Mouse (Mus musculus): ENCODE data around the gene Cnot11. TPM values are rescaled to one million over a fixed set of nuclear protein-coding genes. Genes with fewer than 3 reads are reported as not detected.

Cnot11 gene
- total and polyA plus RNA-seq, 2 experiments from 2014 or later = 12.7 to 31.7 TPM

GRCm38 (mm10) chr1:39522519-39522918 lies 12.3 kb upstream of the Cnot11 start:
- peak; percentile 47; the same call in 1 of the 2 replicates for ATAC-seq
- Histone ChIP-seq H3K9ac (replicated peaks; ENCODE audit: low read length) (no peak overlapping the region), H3K4me1 (ENCODE audit: insufficient read depth, low read length) (no peaks in the 10 kb centered on the region)

GRCm38 (mm10) chr1:39525763-39526162 lies 9.0 kb upstream of the Cnot11 start:
- H3K9ac ChIP-seq (replicated peaks; ENCODE audit: low read length) = no peak overlapping the region
- DNase-seq (ENCODE audit: low spot score) = no peak
- no peak for TF ChIP-seq CTCF (IDR thresholded peaks at IDR 0.05; ENCODE audit: low read depth)

More at GRCm38 (mm10) chr1:39522519-39522918, 12.3 kb upstream of the Cnot11 start:
- 28% methylated on average over 5 of the region's 5 CpGs for WGBS
- Histone ChIP-seq H3K27ac (no peak overlapping the region), H3K4me3 (ENCODE audit: low read length) (no peak overlapping the region), H3K27me3 (ENCODE audit: insufficient read depth, low read length) (no peaks in the 10 kb centered on the region), H3K9me3 (ENCODE audit: low read length) (no peaks in the 10 kb centered on the region), H3K4me2 (ENCODE audit: low read depth, low read length) (no peak overlapping the region), H3K36me3 (ENCODE audit: insufficient read depth, low read length) (no peaks in the 10 kb centered on the region)
- TF ChIP-seq CTCF (IDR thresholded peaks at IDR 0.05; ENCODE audit: low read depth) = peak; percentile 81
- peak; percentile 79 for DNase-seq (ENCODE audit: low spot score)

DNA sequence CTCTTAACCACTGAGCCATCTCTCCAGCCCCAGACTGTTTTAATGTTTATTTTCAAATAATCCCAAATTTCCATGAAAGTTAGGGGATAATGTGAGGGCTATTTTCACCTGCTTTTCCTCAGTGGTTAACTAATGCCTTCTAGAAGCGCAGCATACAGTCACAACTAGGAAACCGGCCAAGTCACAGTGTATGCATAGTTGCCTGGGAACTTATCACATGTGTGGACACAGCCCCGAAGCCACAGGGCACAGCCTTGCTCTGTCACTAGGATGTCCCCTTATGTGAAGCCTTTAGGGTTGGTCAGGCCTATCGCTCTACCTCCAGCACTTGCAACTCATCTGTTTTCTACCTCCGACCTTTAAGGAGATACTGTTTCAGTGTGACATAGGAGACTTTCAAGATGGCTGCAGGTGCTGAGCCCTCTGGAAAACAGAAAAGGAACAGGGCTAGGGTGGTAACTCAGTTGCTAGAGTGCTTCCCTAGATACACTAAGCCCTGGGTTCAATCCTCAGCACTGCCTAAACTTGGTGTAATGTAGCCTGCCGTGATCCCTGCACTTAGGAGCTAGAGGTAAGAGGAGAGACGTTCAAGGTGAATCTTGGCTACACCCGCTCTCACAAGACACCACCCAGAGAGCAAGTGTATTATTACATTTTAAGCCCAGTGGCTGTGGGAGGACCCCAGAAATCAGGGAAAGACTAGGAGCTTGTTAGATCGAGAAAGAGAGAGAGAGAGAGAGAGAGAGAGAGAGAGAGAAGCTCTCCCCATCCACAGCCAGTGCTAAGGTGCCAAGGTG lies 8.2 kb upstream of the Cnot11 start:
- Histone ChIP-seq H3K4me1 (ENCODE audit: insufficient read depth, low read length) (no peaks in the 10 kb centered on the region), H3K36me3 (ENCODE audit: insufficient read depth, low read length) (no peaks in the 10 kb centered on the region), H3K4me3 (ENCODE audit: low read length) (no peak overlapping the region), H3K9me3 (ENCODE audit: low read length) (no peaks in the 10 kb centered on the region), H3K27ac (no peak overlapping the region), H3K9ac (replicated peaks; ENCODE audit: low read length) (no peak overlapping the region), H3K27me3 (ENCODE audit: insufficient read depth, low read length) (no peaks in the 10 kb centered on the region), H3K4me2 (ENCODE audit: low read depth, low read length) (no peak overlapping the region)
- TF ChIP-seq CTCF (IDR thresholded peaks at IDR 0.05; ENCODE audit: low read depth) = no peak
- 81% methylated on average over 9 of the region's 9 CpGs for WGBS
- no peak for DNase-seq (ENCODE audit: low spot score)
- ATAC-seq = no peak

More at GRCm38 (mm10) chr1:39525763-39526162, 9.0 kb upstream of the Cnot11 start:
- no peaks in the 10 kb centered on the region for H3K4me1 ChIP-seq (ENCODE audit: insufficient read depth, low read length)
- no peak overlapping the region for H3K4me3 ChIP-seq (ENCODE audit: low read length)
- no peaks in the 10 kb centered on the region for H3K36me3 ChIP-seq (ENCODE audit: insufficient read depth, low read length)
- no peak for ATAC-seq
- H3K4me2 ChIP-seq (ENCODE audit: low read depth, low read length) = no peak overlapping the region
- H3K27me3 ChIP-seq (ENCODE audit: insufficient read depth, low read length) = no peaks in the 10 kb centered on the region
- 87% methylated on average over 7 of the region's 7 CpGs for WGBS
- no peaks in the 10 kb centered on the region for H3K9me3 ChIP-seq (ENCODE audit: low read length)
- no peak overlapping the region for H3K27ac ChIP-seq

DNA sequence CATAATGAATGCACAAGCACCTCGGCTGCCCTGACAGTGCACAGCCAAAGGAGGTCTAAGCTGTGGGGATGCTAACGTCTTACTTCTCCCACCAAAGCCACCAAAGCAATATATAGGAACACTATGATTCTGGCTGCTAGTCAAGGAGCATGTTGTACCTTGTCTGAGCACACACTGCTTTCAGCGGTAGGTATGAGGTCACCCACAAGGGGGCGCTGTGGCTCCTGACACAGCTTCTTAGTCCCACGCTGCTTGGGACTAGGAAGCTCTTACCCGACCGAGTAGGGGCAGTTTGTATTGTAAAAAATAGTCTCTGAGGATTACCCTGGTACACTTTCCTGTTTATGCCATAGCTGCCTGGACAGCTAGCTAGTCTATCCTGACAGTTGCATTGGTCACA lies 7.4 kb upstream of the Cnot11 start:
- Histone ChIP-seq H3K4me3 (ENCODE audit: low read length) (no peak overlapping the region), H3K36me3 (ENCODE audit: insufficient read depth, low read length) (no peaks in the 10 kb centered on the region), H3K4me1 (ENCODE audit: insufficient read depth, low read length) (no peaks in the 10 kb centered on the region), H3K9ac (replicated peaks; ENCODE audit: low read length) (no peak overlapping the region), H3K9me3 (ENCODE audit: low read length) (no peaks in the 10 kb centered on the region), H3K4me2 (ENCODE audit: low read depth, low read length) (no peak overlapping the region), H3K27me3 (ENCODE audit: insufficient read depth, low read length) (no peaks in the 10 kb centered on the region), H3K27ac (no peak overlapping the region)
- WGBS = 14% methylated on average over 7 of the region's 7 CpGs
- TF ChIP-seq CTCF (IDR thresholded peaks at IDR 0.05; ENCODE audit: low read depth) = peak; percentile 87
- ATAC-seq = peak; percentile 64; the same call in 1 of the 2 replicates
- DNase-seq (ENCODE audit: low spot score) = peak; percentile 83

DNA sequence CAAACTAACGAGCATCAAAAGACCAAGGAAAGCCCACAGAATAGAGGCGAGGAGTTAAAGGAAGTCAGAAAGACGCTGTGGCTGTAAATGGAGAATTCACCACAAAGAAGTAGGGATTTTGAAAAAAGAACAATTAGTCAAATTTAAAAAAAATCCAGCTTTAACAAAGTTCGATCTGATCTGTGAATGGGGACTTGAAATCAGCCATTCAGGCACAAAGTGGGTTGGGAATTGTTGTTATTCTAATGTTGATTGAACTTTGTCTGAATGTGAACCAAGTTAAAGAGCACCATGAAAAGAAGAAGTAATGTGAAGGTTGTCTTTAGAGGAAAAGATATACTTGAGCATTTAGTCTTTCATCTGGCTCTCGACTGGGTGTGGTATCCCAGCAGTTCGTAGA lies 6.5 kb upstream of the Cnot11 start:
- H3K27me3 ChIP-seq (ENCODE audit: insufficient read depth, low read length) = no peaks in the 10 kb centered on the region
- no peaks in the 10 kb centered on the region for H3K9me3 ChIP-seq (ENCODE audit: low read length)
- DNase-seq (ENCODE audit: low spot score) = no peak
- ATAC-seq = no peak
- H3K4me2 ChIP-seq (ENCODE audit: low read depth, low read length) = no peak overlapping the region
- H3K9ac ChIP-seq (replicated peaks; ENCODE audit: low read length) = no peak overlapping the region
- H3K4me3 ChIP-seq (ENCODE audit: low read length) = no peak overlapping the region
- no peaks in the 10 kb centered on the region for H3K36me3 ChIP-seq (ENCODE audit: insufficient read depth, low read length)
- TF ChIP-seq CTCF (IDR thresholded peaks at IDR 0.05; ENCODE audit: low read depth) = no peak
- 52% methylated on average over 6 of the region's 6 CpGs for WGBS
- H3K4me1 ChIP-seq (ENCODE audit: insufficient read depth, low read length) = no peaks in the 10 kb centered on the region
- H3K27ac ChIP-seq = no peak overlapping the region

GRCm38 (mm10) chr1:39530258-39530943 lies 4.4 kb upstream of the Cnot11 start:
- H3K9me3 ChIP-seq (ENCODE audit: low read length) = no peaks in the 10 kb centered on the region
- no peak overlapping the region for H3K9ac ChIP-seq (replicated peaks; ENCODE audit: low read length)
- H3K36me3 ChIP-seq (ENCODE audit: insufficient read depth, low read length) = no peaks in the 10 kb centered on the region
- DNase-seq (ENCODE audit: low spot score) = peak; percentile 91
- no peaks in the 10 kb centered on the region for H3K27me3 ChIP-seq (ENCODE audit: insufficient read depth, low read length)
- ATAC-seq = 0 out of 2 replicates have a peak, but pooled peaks have one; percentile 39
- H3K4me3 ChIP-seq (ENCODE audit: low read length) = no peak overlapping the region
- TF ChIP-seq CTCF (IDR thresholded peaks at IDR 0.05; ENCODE audit: low read depth) = peak; percentile 93
- no peak overlapping the region for H3K27ac ChIP-seq
- no peak overlapping the region for H3K4me2 ChIP-seq (ENCODE audit: low read depth, low read length)
- no peaks in the 10 kb centered on the region for H3K4me1 ChIP-seq (ENCODE audit: insufficient read depth, low read length)
- 36% methylated on average over 13 of the region's 13 CpGs for WGBS
